Mouse (Mus musculus) intestine, embryonic 14.5 days (tissue): ENCODE measurements around the gene Epas1. TPM values are rescaled to one million over a fixed set of nuclear protein-coding genes. Genes with fewer than 3 reads are reported as not detected.
A peak's percentile ranks its signal among the peaks of the same experiment; 100 is the strongest.

Source experiments
- ATAC-seq: fragments of 200-750 bp; cut with Nextera tagmentation; replicated peaks from 2 replicates; pipeline ENCODE4 v1.8.0; 2017; ENCODE audit warnings: low read depth, moderate number of reproducible peaks, moderate TSS enrichment, moderate library complexity; ENCODE audit not compliant: low FRiP score, low TSS enrichment
- DNase-seq: peaks from one replicate; pipeline ENCODE4 v3.0.0-alpha.2; 2018; ENCODE audit warnings: low spot score
- H3K27ac ChIP-seq: fragments of 300-500 bp; sonication (generic); 2 replicates; pipeline ENCODE4 v1.5.1; 2014; ENCODE audit warnings: low read depth, mild to moderate bottlenecking, control low read depth
- H3K27me3 ChIP-seq: fragments of 300-500 bp; sonication (generic); replicated peaks from 2 replicates; pipeline ENCODE4 v1.6.1; 2014; ENCODE audit warnings: low read length, control low read depth; ENCODE audit not compliant: control insufficient read depth, insufficient read depth
- H3K36me3 ChIP-seq: fragments of 300-500 bp; sonication (generic); 2 replicates; pipeline ENCODE4 v1.6.1; 2014; ENCODE audit warnings: low read length, control low read depth; ENCODE audit not compliant: control insufficient read depth, insufficient read depth
- H3K4me1 ChIP-seq: fragments of 300-500 bp; sonication (generic); replicated peaks from 2 replicates; pipeline ENCODE4 v1.6.1; 2014; ENCODE audit warnings: low read length, control low read depth, mixed read lengths; ENCODE audit not compliant: control insufficient read depth, insufficient read depth
- H3K4me2 ChIP-seq: fragments of 300-500 bp; sonication (generic); 2 replicates; pipeline ENCODE4 v1.6.1; 2014; ENCODE audit warnings: low read length
- H3K4me3 ChIP-seq: fragments of 300-500 bp; sonication (generic); 2 replicates; pipeline ENCODE4 v1.5.1; 2014; ENCODE audit warnings: low read depth, low read length, control low read depth, mixed read lengths
- H3K9ac ChIP-seq: fragments of 300-500 bp; sonication (generic); 2 replicates; pipeline ENCODE4 v1.6.1; 2014; ENCODE audit warnings: mild to moderate bottlenecking, low read length
- H3K9me3 ChIP-seq: fragments of 300-500 bp; sonication (generic); 2 replicates; pipeline ENCODE4 v1.6.1; 2016; ENCODE audit warnings: low read length, control low read depth; ENCODE audit not compliant: control insufficient read depth
- WGBS: fragments of 180-500 bp; shearing (Covaris S2); extraction: QIAGEN DNeasy Blood & Tissue Kit; methylation state at CpG from one replicate; pipeline ENCODE4 v1.1.7; 2014; 5-methylcytosine and 5-hydroxymethylcytosine counted together
- polyA plus RNA-seq: library from polyadenylated mRNA; unstranded; fragments of >200 nt; fragmentation: Nextera tagmentation; extraction: Ambion mirVana; gene quantifications from 2 replicates; pipeline ENCODE4 v1.2.1, GENCODE M21; 2014

Gene Epas1
- polyA plus RNA-seq, 1 experiment from 2014 or later, result 7.7 TPM

DNA sequence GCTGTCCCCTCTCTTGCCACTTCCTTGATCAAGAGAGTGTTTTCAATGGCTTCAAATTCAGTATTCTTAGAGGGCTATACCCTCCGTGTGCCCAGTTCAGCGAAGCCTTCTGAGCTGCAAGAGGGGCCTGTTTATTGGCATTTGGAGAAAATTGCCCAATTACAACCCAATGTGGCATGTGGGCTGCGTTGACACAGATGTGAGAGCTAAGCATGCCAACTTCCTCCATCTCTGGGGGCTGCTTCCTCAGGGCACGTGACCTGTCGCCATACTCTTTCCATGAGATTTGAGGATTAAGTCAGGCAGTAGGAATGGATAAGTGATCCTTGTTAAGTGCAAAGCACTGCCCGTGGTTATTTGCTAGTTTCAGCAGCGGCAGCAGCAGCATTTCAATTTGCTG lies 34.3 kb downstream of the Epas1 start:
- DNase-seq (no peak), ATAC-seq (no peak)
- Histone ChIP-seq H3K27me3 (no peaks in the 10 kb centered on the region), H3K27ac (no peak overlapping the region), H3K9me3 (no peaks in the 10 kb centered on the region), H3K36me3 (no peaks in the 10 kb centered on the region), H3K4me1 (peaks cover 8% of the 10 kb centered on the region), H3K4me2 (no peak overlapping the region), H3K9ac (no peak overlapping the region), H3K4me3 (no peak overlapping the region)
- 71% methylated on average over 7 of the region's 7 CpGs for WGBS

- Histone ChIP-seq H3K4me2 (no peak overlapping the region), H3K27ac (no peak overlapping the region), H3K9ac (no peak overlapping the region), H3K4me3 (no peak overlapping the region), H3K36me3 (no peaks in the 10 kb centered on the region), H3K4me1 (peaks cover 8% of the 10 kb centered on the region), H3K9me3 (no peaks in the 10 kb centered on the region), H3K27me3 (no peaks in the 10 kb centered on the region)
- DNase-seq (no peak), ATAC-seq (no peak)
- WGBS, result 50% methylated on average over 6 of the region's 6 CpGs
These were observed 34.8 kb downstream of the Epas1 start for GRCm38 (mm10) chr17:86788316-86788715.

GRCm38 (mm10) chr17:86791925-86792324 lies 38.4 kb downstream of the Epas1 start:
- no peak for ATAC-seq
- H3K4me1 ChIP-seq, result no peaks in the 10 kb centered on the region
- no peaks in the 10 kb centered on the region for H3K9me3 ChIP-seq
- no peak overlapping the region for H3K4me2 ChIP-seq
- H3K36me3 ChIP-seq, result no peaks in the 10 kb centered on the region
- H3K4me3 ChIP-seq, result no peak overlapping the region
- WGBS, result 73% methylated on average over 8 of the region's 8 CpGs
- no peak overlapping the region for H3K27ac ChIP-seq
- no peak overlapping the region for H3K9ac ChIP-seq
- H3K27me3 ChIP-seq, result no peaks in the 10 kb centered on the region
- no peak for DNase-seq

- H3K4me1 ChIP-seq, result peaks cover 9% of the 10 kb centered on the region; the same call in 1 of the 2 replicates
- H3K36me3 ChIP-seq, result no peaks in the 10 kb centered on the region
- 68% methylated on average over 5 of the region's 5 CpGs for WGBS
- H3K4me3 ChIP-seq, result no peak overlapping the region
- H3K9ac ChIP-seq, result no peak overlapping the region
- no peak overlapping the region for H3K27ac ChIP-seq
- no peaks in the 10 kb centered on the region for H3K27me3 ChIP-seq
- no peak overlapping the region for H3K4me2 ChIP-seq
- no peak for ATAC-seq
- no peak for DNase-seq
- no peaks in the 10 kb centered on the region for H3K9me3 ChIP-seq
These were observed 42.3 kb downstream of the Epas1 start for GRCm38 (mm10) chr17:86795773-86796172.

DNA sequence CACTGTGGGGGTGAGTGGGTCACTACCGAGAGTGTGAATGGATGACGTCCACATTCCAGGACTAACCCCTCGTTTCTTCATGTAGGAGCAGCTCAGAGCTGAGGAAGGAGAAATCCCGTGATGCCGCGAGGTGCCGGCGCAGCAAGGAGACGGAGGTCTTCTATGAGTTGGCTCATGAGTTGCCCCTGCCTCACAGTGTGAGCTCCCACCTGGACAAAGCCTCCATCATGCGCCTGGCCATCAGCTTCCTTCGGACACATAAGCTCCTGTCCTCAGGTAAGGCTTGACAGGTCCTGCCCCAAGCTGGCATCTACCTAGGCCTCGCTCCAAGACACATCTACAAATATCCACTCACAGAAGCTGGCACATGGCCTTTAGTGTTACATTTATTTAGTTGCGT lies 43.5 kb downstream of the Epas1 start:
- ATAC-seq (no peak), DNase-seq (no peak)
- H3K4me2 ChIP-seq, result no peak overlapping the region
- H3K4me3 ChIP-seq, result no peak overlapping the region
- H3K27me3 ChIP-seq, result no peaks in the 10 kb centered on the region
- H3K9ac ChIP-seq, result no peak overlapping the region
- no peaks in the 10 kb centered on the region for H3K36me3 ChIP-seq
- H3K4me1 ChIP-seq, result peaks cover 21% of the 10 kb centered on the region
- H3K27ac ChIP-seq, result no peak overlapping the region
- no peaks in the 10 kb centered on the region for H3K9me3 ChIP-seq
- WGBS, result 94% methylated on average over 13 of the region's 13 CpGs

DNA sequence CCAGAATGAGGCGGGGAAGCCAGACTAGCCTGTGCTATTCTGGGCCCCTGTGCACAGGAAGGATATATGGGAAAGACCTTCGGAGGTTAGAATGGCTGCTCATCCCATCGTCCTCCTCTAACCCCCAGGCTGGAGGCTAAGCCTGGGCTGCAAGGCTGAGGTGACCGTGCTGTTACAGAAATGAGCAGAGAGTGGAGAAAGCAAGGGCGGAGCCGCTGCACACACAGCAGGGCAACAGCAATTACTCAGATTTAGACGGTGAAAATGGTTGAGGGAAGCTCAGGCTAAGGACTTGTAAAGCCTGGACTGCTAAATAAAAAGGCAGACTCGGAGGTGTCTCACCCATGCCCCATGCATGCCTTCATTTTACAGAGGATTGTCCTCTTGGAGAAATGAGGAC lies 45.0 kb downstream of the Epas1 start:
- H3K4me1 ChIP-seq, result peaks cover 29% of the 10 kb centered on the region
- H3K4me3 ChIP-seq, result no peak overlapping the region
- DNase-seq, result no peak
- no peak overlapping the region for H3K9ac ChIP-seq
- WGBS, result 51% methylated on average over 8 of the region's 8 CpGs
- no peak overlapping the region for H3K4me2 ChIP-seq
- ATAC-seq, result no peak
- H3K27me3 ChIP-seq, result no peaks in the 10 kb centered on the region
- no peaks in the 10 kb centered on the region for H3K36me3 ChIP-seq
- no peak overlapping the region for H3K27ac ChIP-seq
- H3K9me3 ChIP-seq, result no peaks in the 10 kb centered on the region

GRCm38 (mm10) chr17:86798951-86799350 lies 45.5 kb downstream of the Epas1 start:
- Histone ChIP-seq H3K36me3 (no peaks in the 10 kb centered on the region), H3K9ac (no peak overlapping the region), H3K9me3 (no peaks in the 10 kb centered on the region), H3K4me1 (peaks cover 29% of the 10 kb centered on the region), H3K27ac (no peak overlapping the region), H3K4me2 (no peak overlapping the region), H3K4me3 (no peak overlapping the region), H3K27me3 (no peaks in the 10 kb centered on the region)
- WGBS, result 79% methylated on average over 11 of the region's 11 CpGs
- DNase-seq, result no peak
- ATAC-seq, result no peak; the same call in 1 of the 2 replicates

GRCm38 (mm10) chr17:86800535-86800934 lies 47.0 kb downstream of the Epas1 start:
- Histone ChIP-seq H3K27ac (peak overlapping the region; percentile 38; the same call in 1 of the 2 replicates), H3K4me2 (no peak overlapping the region), H3K9me3 (no peaks in the 10 kb centered on the region), H3K27me3 (no peaks in the 10 kb centered on the region), H3K4me3 (no peak overlapping the region), H3K36me3 (no peaks in the 10 kb centered on the region), H3K9ac (no peak overlapping the region), H3K4me1 (peaks cover 29% of the 10 kb centered on the region)
- ATAC-seq (no peak), DNase-seq (no peak)
- 52% methylated on average over 12 of the region's 12 CpGs for WGBS

- WGBS, result 61% methylated on average over 11 of the region's 11 CpGs
- H3K27ac ChIP-seq, result peak overlapping the region; percentile 38
These were observed 47.8 kb downstream of the Epas1 start for GRCm38 (mm10) chr17:86801213-86801815.

More at GRCm38 (mm10) chr17:86801213-86801815, 47.8 kb downstream of the Epas1 start:
- Histone ChIP-seq H3K27me3 (no peaks in the 10 kb centered on the region), H3K9ac (no peak overlapping the region), H3K4me1 (peaks cover 29% of the 10 kb centered on the region), H3K9me3 (no peaks in the 10 kb centered on the region), H3K36me3 (no peaks in the 10 kb centered on the region), H3K4me2 (peak overlapping the region; percentile 22), H3K4me3 (no peak overlapping the region)
- 0 out of 2 replicates have a peak, but pooled peaks have one; percentile 50 for ATAC-seq
- no peak for DNase-seq
